Mouse (Mus musculus) thymus, adult 2 months (tissue): Measurements from ENCODE around the gene Rinl.

Experiments
- CTCF ChIP-seq: fragments of 200-500 bp; IDR thresholded peaks from 2 replicates; pipeline ENCODE4 v1.5.1; 2012; ENCODE audit warnings: mild to moderate bottlenecking, control low read depth, low read length, moderate library complexity, borderline replicate concordance; ENCODE audit not compliant: control insufficient read depth, poor library complexity, insufficient read depth; ENCODE audit errors: extremely low read depth
- POLR2A ChIP-seq: fragments of 200-500 bp; IDR thresholded peaks from 2 replicates; pipeline ENCODE4 v1.6.1; 2012; ENCODE audit warnings: mild to moderate bottlenecking, low read length, control low read depth, moderate library complexity; ENCODE audit not compliant: control insufficient read depth, poor library complexity, insufficient read depth; ENCODE audit errors: extremely low read depth

GRCm38 (mm10) chr7:28812436-28812835 lies 23.7 kb downstream of the Rinl start:
- TF ChIP-seq CTCF (no peak), POLR2A (no peak)
